Mouse (Mus musculus) liver, postnatal 0 days (tissue): ENCODE measurements around the gene Adamtsl3. TPM values are rescaled to one million over a fixed set of nuclear protein-coding genes. Genes with fewer than 3 reads are reported as not detected.

Experiments
- ATAC-seq: fragments of 200-750 bp; cut with Nextera tagmentation; 2 replicates; pipeline ENCODE4 v1.8.0; 2017; ENCODE audit warnings: mild to moderate bottlenecking, moderate library complexity
- DNase-seq: peaks from one replicate; pipeline ENCODE4 v3.0.0-alpha.2; 2016
- H3K27ac ChIP-seq: fragments of 300-500 bp; sonication (generic); 2 replicates; pipeline ENCODE4 v1.5.1; 2014; ENCODE audit warnings: antibody characterized with exemption, moderate library complexity, mild to moderate bottlenecking, low read depth
- H3K27me3 ChIP-seq: fragments of 300-500 bp; sonication (generic); 2 replicates; pipeline ENCODE4 v1.6.1; 2014; ENCODE audit warnings: low read length, control low read depth, mixed read lengths; ENCODE audit not compliant: insufficient read depth
- H3K36me3 ChIP-seq: fragments of 300-500 bp; sonication (generic); replicated peaks from 2 replicates; pipeline ENCODE4 v1.6.1; 2014; ENCODE audit warnings: mild to moderate bottlenecking, control low read depth, low read length, moderate library complexity, mixed read lengths; ENCODE audit not compliant: insufficient read depth
- H3K4me1 ChIP-seq: fragments of 300-500 bp; sonication (generic); 2 replicates; pipeline ENCODE4 v1.6.1; 2014; ENCODE audit warnings: antibody characterized with exemption, mild to moderate bottlenecking, control low read depth; ENCODE audit not compliant: insufficient read depth
- H3K4me2 ChIP-seq: fragments of 300-500 bp; sonication (generic); 2 replicates; pipeline ENCODE4 v1.6.1; 2014; ENCODE audit warnings: low read depth, mild to moderate bottlenecking, low read length, moderate library complexity, mixed read lengths
- H3K4me3 ChIP-seq: fragments of 300-500 bp; sonication (generic); 2 replicates; pipeline ENCODE4 v1.5.1; 2014; ENCODE audit warnings: low read depth, low read length
- H3K9ac ChIP-seq: fragments of 300-500 bp; sonication (generic); replicated peaks from 2 replicates; pipeline ENCODE4 v1.6.1; 2014; ENCODE audit warnings: mild to moderate bottlenecking, moderate library complexity
- H3K9me3 ChIP-seq: fragments of 300-500 bp; sonication (generic); 2 replicates; pipeline ENCODE4 v1.6.1; 2016; ENCODE audit warnings: mild to moderate bottlenecking, control low read depth, low read length, mixed read lengths
- CTCF ChIP-seq: sonication (generic); IDR thresholded peaks from 2 replicates; pipeline ENCODE4 v1.5.1; 2016; ENCODE audit warnings: antibody characterized with exemption, low read depth
- EP300 ChIP-seq: IDR thresholded peaks from 2 replicates; pipeline ENCODE4 v1.6.1; 2016; ENCODE audit warnings: antibody characterized with exemption, low read depth, mild to moderate bottlenecking
- WGBS: fragments of 180-500 bp; shearing (Covaris S2); extraction: QIAGEN DNeasy Blood & Tissue Kit; methylation state at CpG from one replicate; pipeline ENCODE4 v1.1.7; 2014; ENCODE audit not compliant: insufficient replicate concordance; 5-methylcytosine and 5-hydroxymethylcytosine counted together
- polyA plus RNA-seq: library from polyadenylated mRNA; unstranded; fragments of >200 nt; fragmentation: Nextera tagmentation; extraction: Ambion mirVana; gene quantifications from 2 replicates; pipeline ENCODE4 v1.2.1, GENCODE M21; 2015

Gene Adamtsl3
- polyA plus RNA-seq, 1 experiment from 2014 or later = 0.09 TPM

DNA sequence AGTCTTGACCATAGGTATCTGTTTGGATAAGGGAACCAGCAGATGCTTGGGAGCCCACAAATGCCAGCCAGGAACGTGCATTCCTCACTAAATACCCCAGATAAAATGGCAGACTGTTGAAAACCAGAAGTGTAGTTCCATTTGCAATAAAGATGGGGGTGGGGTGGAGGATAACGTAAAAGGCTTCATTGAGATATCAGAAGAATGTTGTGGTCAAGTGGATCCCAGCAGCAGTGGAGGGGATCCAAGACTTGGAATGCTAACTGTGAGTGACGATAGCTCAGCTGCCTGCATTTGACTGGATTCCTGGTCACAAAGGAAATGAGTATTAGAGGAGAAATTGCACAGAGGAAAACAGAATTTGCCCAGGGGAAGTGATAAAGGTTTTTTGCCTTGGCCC lies 87.1 kb downstream of the Adamtsl3 start:
- H3K36me3 ChIP-seq = no peaks in the 10 kb centered on the region
- no peak overlapping the region for H3K9ac ChIP-seq
- no peaks in the 10 kb centered on the region for H3K27me3 ChIP-seq
- H3K9me3 ChIP-seq = no peaks in the 10 kb centered on the region
- H3K27ac ChIP-seq = no peak overlapping the region
- WGBS = 48% methylated on average over 3 of the region's 3 CpGs
- ATAC-seq (no peak), DNase-seq (no peak)
- H3K4me1 ChIP-seq = no peaks in the 10 kb centered on the region
- no peak for TF ChIP-seq EP300
- TF ChIP-seq CTCF = no peak
- H3K4me3 ChIP-seq = no peak overlapping the region
- no peak overlapping the region for H3K4me2 ChIP-seq

GRCm38 (mm10) chr7:82423602-82424001 lies 88.1 kb downstream of the Adamtsl3 start:
- Histone ChIP-seq H3K36me3 (no peaks in the 10 kb centered on the region), H3K9me3 (no peaks in the 10 kb centered on the region), H3K9ac (no peak overlapping the region), H3K27ac (no peak overlapping the region), H3K27me3 (no peaks in the 10 kb centered on the region), H3K4me3 (no peak overlapping the region), H3K4me2 (no peak overlapping the region), H3K4me1 (no peaks in the 10 kb centered on the region)
- no peak for DNase-seq
- no peak for ATAC-seq
- TF ChIP-seq CTCF = no peak
- no peak for TF ChIP-seq EP300
- 75% methylated on average over 2 of the region's 2 CpGs for WGBS

DNA sequence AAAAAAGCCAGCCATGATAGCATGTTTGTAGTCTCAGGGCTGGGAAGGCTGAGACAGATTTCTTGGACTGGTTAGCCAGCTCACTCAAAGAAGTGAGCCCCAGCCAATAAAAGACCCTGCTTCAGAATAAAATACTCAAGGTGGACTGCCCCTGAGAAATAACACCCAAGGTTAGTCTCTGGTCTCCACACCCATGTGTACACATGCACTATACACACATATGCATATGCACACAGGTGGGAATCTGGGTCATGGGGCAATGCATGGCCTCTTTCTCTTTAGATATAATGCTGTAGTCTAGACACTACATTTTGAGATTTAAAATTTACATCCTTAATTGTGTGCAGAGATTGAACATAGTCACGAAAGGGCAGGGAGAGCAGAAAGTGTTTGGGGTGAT lies 88.8 kb downstream of the Adamtsl3 start:
- Histone ChIP-seq H3K4me1 (no peaks in the 10 kb centered on the region), H3K4me2 (no peak overlapping the region), H3K27me3 (no peaks in the 10 kb centered on the region), H3K36me3 (no peaks in the 10 kb centered on the region), H3K27ac (no peak overlapping the region), H3K9ac (no peak overlapping the region), H3K4me3 (no peak overlapping the region), H3K9me3 (no peaks in the 10 kb centered on the region)
- DNase-seq = no peak
- TF ChIP-seq CTCF (no peak), EP300 (no peak)
- ATAC-seq = no peak
- 76% methylated on average over 1 of the region's 1 CpGs for WGBS

GRCm38 (mm10) chr7:82425374-82425773 lies 89.9 kb downstream of the Adamtsl3 start:
- Histone ChIP-seq H3K36me3 (no peaks in the 10 kb centered on the region), H3K4me3 (no peak overlapping the region)

DNA sequence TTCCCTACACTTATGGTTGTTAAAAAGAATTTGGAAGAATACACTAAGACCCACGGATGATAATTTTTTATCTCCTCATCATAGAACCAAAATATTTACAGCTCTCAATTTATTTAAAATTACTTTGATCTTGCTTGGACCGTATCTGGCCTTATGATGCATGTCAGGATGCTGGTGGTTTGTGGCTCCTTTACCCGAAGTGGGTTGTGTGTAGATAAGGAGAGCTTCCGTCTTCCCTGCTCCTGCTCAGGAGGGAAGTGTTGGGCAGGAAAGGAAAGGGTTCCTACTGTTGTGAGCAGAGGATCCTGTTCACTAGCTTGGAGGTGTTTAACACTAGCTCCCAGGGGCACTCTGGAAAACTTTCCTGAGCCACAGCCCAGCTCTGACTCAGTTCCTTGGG lies 94.0 kb downstream of the Adamtsl3 start:
- Histone ChIP-seq H3K27me3 (no peaks in the 10 kb centered on the region), H3K9me3 (no peaks in the 10 kb centered on the region), H3K36me3 (no peaks in the 10 kb centered on the region), H3K9ac (no peak overlapping the region), H3K4me1 (no peaks in the 10 kb centered on the region), H3K4me2 (no peak overlapping the region), H3K4me3 (no peak overlapping the region), H3K27ac (no peak overlapping the region)
- 32% methylated on average over 4 of the region's 4 CpGs for WGBS
- no peak for ATAC-seq
- TF ChIP-seq CTCF (no peak), EP300 (no peak)
- DNase-seq = no peak

More at GRCm38 (mm10) chr7:82425374-82425773, 89.9 kb downstream of the Adamtsl3 start:
- Histone ChIP-seq H3K9me3 (no peaks in the 10 kb centered on the region), H3K27me3 (no peaks in the 10 kb centered on the region), H3K9ac (no peak overlapping the region), H3K27ac (no peak overlapping the region), H3K4me2 (no peak overlapping the region), H3K4me1 (no peaks in the 10 kb centered on the region)
- 64% methylated on average over 11 of the region's 11 CpGs for WGBS
- ATAC-seq (no peak), DNase-seq (no peak)
- no peak for TF ChIP-seq CTCF
- no peak for TF ChIP-seq EP300

DNA sequence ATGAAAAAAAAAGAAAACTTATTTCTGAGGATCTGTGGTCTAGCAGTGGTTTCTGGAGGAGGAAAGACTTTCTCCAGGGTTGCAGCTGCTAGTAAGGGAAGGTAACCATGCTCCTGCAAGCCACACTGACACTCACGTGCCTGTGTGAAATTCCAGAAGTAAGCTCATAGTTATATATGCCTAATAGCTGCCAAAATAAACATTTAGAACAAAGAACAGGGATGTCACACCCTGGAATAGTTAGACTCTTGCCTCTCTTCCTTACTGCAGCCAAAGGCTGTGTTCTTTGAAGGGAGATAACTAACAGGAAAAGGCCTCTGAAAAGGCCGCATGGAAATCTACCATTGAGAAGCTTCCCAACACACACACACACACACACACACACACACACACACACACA lies 96.1 kb downstream of the Adamtsl3 start:
- Histone ChIP-seq H3K4me3 (no peak overlapping the region), H3K27me3 (no peaks in the 10 kb centered on the region), H3K9me3 (no peaks in the 10 kb centered on the region), H3K4me1 (no peaks in the 10 kb centered on the region), H3K4me2 (no peak overlapping the region), H3K36me3 (no peaks in the 10 kb centered on the region), H3K9ac (no peak overlapping the region), H3K27ac (no peak overlapping the region)
- no peak for ATAC-seq
- TF ChIP-seq EP300 (no peak), CTCF (no peak)
- no peak for DNase-seq
- 29% methylated on average over 2 of the region's 2 CpGs for WGBS

DNA sequence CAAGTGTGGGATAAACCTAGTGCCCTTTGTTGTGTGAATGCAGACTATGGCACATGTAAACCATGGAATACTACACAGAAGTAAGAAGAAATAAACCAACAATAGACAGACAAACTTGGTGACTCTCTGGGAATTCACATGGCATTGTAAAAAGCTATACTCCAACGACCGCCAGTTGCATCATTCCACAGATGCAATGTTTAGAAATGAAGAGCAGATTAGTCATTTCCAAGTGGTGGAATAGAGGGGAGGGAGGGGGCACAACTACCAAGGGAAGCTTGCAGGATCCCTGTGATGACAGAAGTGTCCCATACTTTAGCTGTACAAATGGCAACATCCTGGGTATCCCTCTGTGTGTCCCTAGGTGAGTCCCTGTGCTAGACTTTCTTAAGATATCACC lies 97.7 kb downstream of the Adamtsl3 start:
- no peak overlapping the region for H3K4me3 ChIP-seq
- H3K27me3 ChIP-seq = no peaks in the 10 kb centered on the region
- no peak for TF ChIP-seq EP300
- no peak for TF ChIP-seq CTCF
- no peaks in the 10 kb centered on the region for H3K4me1 ChIP-seq
- 74% methylated on average over 2 of the region's 2 CpGs for WGBS
- ATAC-seq = no peak
- no peak overlapping the region for H3K27ac ChIP-seq
- H3K4me2 ChIP-seq = no peak overlapping the region
- H3K36me3 ChIP-seq = no peaks in the 10 kb centered on the region
- no peaks in the 10 kb centered on the region for H3K9me3 ChIP-seq
- no peak for DNase-seq
- H3K9ac ChIP-seq = no peak overlapping the region
